ENCODE assay signal across 8 mouse cellular contexts in the genomic region with DNA sequence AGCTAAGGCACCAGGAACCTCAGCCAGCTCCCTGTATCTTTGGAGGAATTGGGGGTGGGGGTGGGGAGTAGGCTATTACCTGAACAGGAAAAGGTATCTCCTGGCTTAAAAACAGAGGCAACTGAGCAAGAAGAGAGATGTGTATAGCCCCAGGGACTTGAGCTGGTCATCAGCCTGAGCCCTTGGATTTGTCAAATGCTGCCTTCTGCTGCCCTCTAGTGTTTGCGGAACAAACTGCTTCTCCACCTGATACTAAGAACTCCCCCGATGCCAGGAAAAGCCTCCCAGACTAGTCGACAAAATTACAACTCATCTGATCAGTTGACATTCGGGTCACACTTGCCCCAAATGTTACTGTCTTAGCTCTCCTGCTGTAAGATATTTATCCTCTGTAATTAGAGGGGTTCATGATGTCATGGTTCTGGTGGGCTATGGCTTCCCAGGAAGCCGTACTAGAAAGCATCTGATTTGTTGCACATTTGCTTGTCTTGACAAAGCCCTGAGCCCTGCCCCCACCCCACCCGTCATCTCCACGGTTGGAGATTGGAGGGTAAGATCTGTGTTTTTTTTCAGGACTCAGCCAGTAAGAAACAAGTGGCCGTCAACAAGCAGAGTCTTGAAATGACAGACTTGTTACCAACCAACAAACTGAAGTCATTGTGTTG. TPM values are rescaled to one million over a fixed set of nuclear protein-coding genes. Genes with fewer than 3 reads are reported as not detected.
A peak's percentile ranks its signal among the peaks of the same experiment; 100 is the strongest.
DNase-seq lines count a peak whose midpoint lies in the region; ATAC-seq and TF ChIP-seq lines count a peak whose summit lies in the region.

No protein-coding gene starts in this region.

- 12% methylated on average over 8 of the region's 8 CpGs for WGBS in hindbrain, embryonic 13.5 days

- TF ChIP-seq CTCF in Patski (IDR thresholded peaks at IDR 0.05): peak; percentile 91

- no peak overlapping the region for H3K27ac ChIP-seq in hindbrain, embryonic 13.5 days

- H3K27me3 ChIP-seq in Patski: no peaks in the 10 kb centered on the region
- no peaks in the 10 kb centered on the region for H3K27me3 ChIP-seq in hindbrain, embryonic 13.5 days

- no peak for DNase-seq in Patski (ENCODE audit: low read depth, low spot score)
- peak; percentile 92 to 94 for DNase-seq in cerebellum, postnatal 10 days
- DNase-seq in frontal cortex, postnatal 14 days (ENCODE audit: low spot score in 2 of 2): peak; percentile 54 to 77
- peak; percentile 84 to 90 for DNase-seq in layer of hippocampus, postnatal 14 days (ENCODE audit: low spot score in 2 of 2)
- DNase-seq in lung, postnatal 14 days: peak; percentile 85
- DNase-seq in retina, postnatal 1 day: peak; percentile 86
- peak; percentile 79 for DNase-seq in thymus, postnatal 4 days

- peak overlapping the region; percentile 40 for H3K4me2 ChIP-seq in hindbrain, embryonic 13.5 days

- peak overlapping the region; percentile 36; the same call in 1 of the 2 replicates for H3K9ac ChIP-seq in hindbrain, embryonic 13.5 days

- no peaks in the 10 kb centered on the region for H3K9me3 ChIP-seq in hindbrain, embryonic 13.5 days

- in situ Hi-C loops in Patski (cut with MboI; ENCODE audit: low pct_unique_long_range_greater_than_20kb): loop anchor here (10.0 to 25.0 kb wide), 4 partner anchors 256 to 906 kb away; no protein-coding TSS in a partner anchor

- H3K4me1 ChIP-seq in hindbrain, embryonic 13.5 days (replicated peaks): peaks cover 10% of the 10 kb centered on the region

- no peak overlapping the region for H3K4me3 ChIP-seq in hindbrain, embryonic 13.5 days

- H3K36me3 ChIP-seq in hindbrain, embryonic 13.5 days: peaks cover 10% of the 10 kb centered on the region

- peak; percentile 87 for ATAC-seq in Patski
- ATAC-seq in hindbrain, embryonic 13.5 days (ENCODE audit: low FRiP score): peak; percentile 64

- CTCF ChIA-PET in Patski (lab: Charles Lee): interaction anchor here (0.7 to 2.4 kb wide), 16 partner anchors 9 to 712 kb away, joined by 3 to 8 read pairs (median 3); no protein-coding TSS in a partner anchor

- POLR2A ChIA-PET in Patski (lab: Charles Lee): interaction anchor here (0.6 to 1.2 kb wide), 2 partner anchors 63 to 1609 kb away, joined by 3 to 4 read pairs; no protein-coding TSS in a partner anchor

RNA-seq across cellular contexts. Expression of a gene that starts 19.7 kb away (rescaled TPM):
- 75.9 TPM for polyA plus RNA-seq in Patski (2021)
- 56.1 and 56.5 TPM in 2 replicates for polyA plus RNA-seq in hindbrain, embryonic 13.5 days (2015; fragmentation: Nextera tagmentation; extraction: Ambion mirVana)
- total RNA-seq in layer of hippocampus, postnatal 14 days (2021): 10 to 100 TPM; 35.3 to 38.9 TPM

RNA-seq across cellular contexts. Expression of a gene that starts 58.9 kb away (rescaled TPM):
- 384 TPM for polyA plus RNA-seq in Patski (2021)
- 5.9 TPM in 2 replicates for polyA plus RNA-seq in hindbrain, embryonic 13.5 days (2015; fragmentation: Nextera tagmentation; extraction: Ambion mirVana)
- total RNA-seq in layer of hippocampus, postnatal 14 days (2021): 1 to 10 TPM; 5.0 to 5.7 TPM

Comparison
In these comparisons a context has a peak if more than half of its experiments do, and no peak if none do; other contexts are left out.
1. RNA of a gene that starts 58.9 kb away (polyA plus RNA-seq): 384 TPM in Patski (single experiment); 5.9 TPM in hindbrain, embryonic 13.5 days; every median in the first group is over 10 times any median in the second.